Mouse (Mus musculus): ENCODE measurements around the gene Flna.

The Flna gene

GRCm38 (mm10) chrX:74249615-74250014 is at the start of gene Flna:
Gene Flna (minus strand): TSS chrX:74249820.
- in situ Hi-C loops (cut with MboI), result loop anchor here (10.0 to 25.0 kb wide), 2 partner anchors 112 to 145 kb away; partner anchors contain the start of genes Fam3a, Ikbkg, Mecp2 and Opn1mw

GRCm38 (mm10) chrX:74298348-74298747 is 48.7 kb upstream of the Flna start:
- in situ Hi-C loops (cut with MboI), result no loop called here

GRCm38 (mm10) chrX:74296538-74297448 is 47.2 kb upstream of the Flna start, which contains the start of gene Atp6ap1:
Gene Atp6ap1 (plus strand): TSS chrX:74297097.
- in situ Hi-C loops (cut with MboI), result no loop called here

- in situ Hi-C loops (cut with MboI), result no loop called here
Measured at GRCm38 (mm10) chrX:74293431-74293830, 43.8 kb upstream of the Flna start.

- in situ Hi-C loops (cut with MboI), result no loop called here
Measured at GRCm38 (mm10) chrX:74283092-74283437, 33.4 kb upstream of the Flna start.

GRCm38 (mm10) chrX:74282395-74283091 is 32.9 kb upstream of the Flna start:
- in situ Hi-C loops (cut with MboI), result no loop called here

- in situ Hi-C loops (cut with MboI), result no loop called here
Measured at GRCm38 (mm10) chrX:74281732-74282394, 32.2 kb upstream of the Flna start, which contains the start of the genes Taz and Dnase1l1. Gene Taz (plus strand): TSS chrX:74281912. Gene Dnase1l1 (minus strand): TSS chrX:74282337.

- in situ Hi-C loops (cut with MboI), result no loop called here
Measured at GRCm38 (mm10) chrX:74281041-74281731, 31.6 kb upstream of the Flna start.

- in situ Hi-C loops (cut with MboI), result no loop called here
Measured at GRCm38 (mm10) chrX:74277916-74278315, 28.3 kb upstream of the Flna start.

- in situ Hi-C loops (cut with MboI), result no loop called here
Measured at GRCm38 (mm10) chrX:74273422-74274322, 24.1 kb upstream of the Flna start.

GRCm38 (mm10) chrX:74270902-74271551 is 21.4 kb upstream of the Flna start:
- in situ Hi-C loops (cut with MboI), result no loop called here

- in situ Hi-C loops (cut with MboI), result no loop called here
Measured at GRCm38 (mm10) chrX:74270062-74270901, 20.7 kb upstream of the Flna start, which contains the start of gene Rpl10. Gene Rpl10 (plus strand): TSS chrX:74270812.

- in situ Hi-C loops (cut with MboI), result no loop called here
Measured at GRCm38 (mm10) chrX:74269736-74270061, 20.1 kb upstream of the Flna start.

- in situ Hi-C loops (cut with MboI), result no loop called here
Measured at GRCm38 (mm10) chrX:74257746-74258145, 8.1 kb upstream of the Flna start.

GRCm38 (mm10) chrX:74254888-74255565 is 5.4 kb upstream of the Flna start:
- in situ Hi-C loops (cut with MboI), result no loop called here

- in situ Hi-C loops (cut with MboI), result no loop called here
Measured at GRCm38 (mm10) chrX:74254153-74254887, 4.7 kb upstream of the Flna start, which contains the start of gene Emd. Gene Emd (plus strand): TSS chrX:74254687.

GRCm38 (mm10) chrX:74248651-74249050 is 969 bp downstream of the Flna start:
- in situ Hi-C loops (cut with MboI), result loop anchor here (10.0 to 25.0 kb wide), 2 partner anchors 111 to 146 kb away; partner anchors contain the start of genes Fam3a, Ikbkg, Mecp2 and Opn1mw
